Mouse (Mus musculus): ENCODE results near the gene Olfr544. TPM values are rescaled to one million over a fixed set of nuclear protein-coding genes. Genes with fewer than 3 reads are reported as not detected.
"Not testable (repeated sequence)": the region's sequence is repeated elsewhere in the genome, so short reads cannot be mapped to it uniquely, and the experiment has no call there.

The Olfr544 gene
- total RNA-seq (2021) = not detected

GRCm38 (mm10) chr7:102488161-102488560 lies at the start of gene Olfr544:
TSS of gene Olfr544 (minus strand) at chr7:102488313.
- intact Hi-C loops (cut with DNase I) = no loop called here
- no peak for DNase-seq

GRCm38 (mm10) chr7:102534449-102534848 lies 46.3 kb upstream of the Olfr544 start, which contains the start of gene Olfr547:
TSS of gene Olfr547 (plus strand) at chr7:102534749.
- intact Hi-C loops (cut with DNase I) = no loop called here
- no peak for DNase-seq

- intact Hi-C loops (cut with DNase I) = no loop called here
- DNase-seq = no peak
These were observed 40.9 kb upstream of the Olfr544 start for GRCm38 (mm10) chr7:102529052-102529451.

GRCm38 (mm10) chr7:102517051-102517335 lies 28.9 kb upstream of the Olfr544 start:
- intact Hi-C loops (cut with DNase I) = no loop called here
- no peak for DNase-seq

GRCm38 (mm10) chr7:102516261-102517050 lies 28.3 kb upstream of the Olfr544 start:
- peak; percentile 7 to 29 for DNase-seq

GRCm38 (mm10) chr7:102514144-102514543 lies 26.0 kb upstream of the Olfr544 start:
- DNase-seq = no peak
- intact Hi-C loops (cut with DNase I) = loop anchor here (5.0 kb wide), 1 partner anchor 603 kb away; no protein-coding TSS in a partner anchor

More at GRCm38 (mm10) chr7:102516261-102517050, 28.3 kb upstream of the Olfr544 start:
- intact Hi-C loops (cut with DNase I) = no loop called here

- peak; percentile 88 to 94 for DNase-seq
- intact Hi-C loops (cut with DNase I) = loop anchor here (1.0 to 5.0 kb wide), 4 partner anchors 123 to 604 kb away; no protein-coding TSS in a partner anchor
These were observed 24.8 kb upstream of the Olfr544 start for GRCm38 (mm10) chr7:102512814-102513435.

- intact Hi-C loops (cut with DNase I) = loop anchor here (2.0 to 5.0 kb wide), 3 partner anchors 241 to 605 kb away; no protein-coding TSS in a partner anchor
- no peak for DNase-seq
These were observed 23.8 kb upstream of the Olfr544 start for GRCm38 (mm10) chr7:102511927-102512326.

GRCm38 (mm10) chr7:102509726-102510125 lies 21.6 kb upstream of the Olfr544 start:
- intact Hi-C loops (cut with DNase I) = loop anchor here (5.0 kb wide), 3 partner anchors 608 to 1433 kb away; partner anchors contain the start of gene Olfr633
- DNase-seq = no peak

GRCm38 (mm10) chr7:102508666-102509065 lies 20.6 kb upstream of the Olfr544 start:
- no peak for DNase-seq
- intact Hi-C loops (cut with DNase I) = loop anchor here (5.0 kb wide), 2 partner anchors 1364 to 1434 kb away; partner anchors contain the start of gene Olfr633

- DNase-seq = no peak
- intact Hi-C loops (cut with DNase I) = loop anchor here (5.0 kb wide), 2 partner anchors 1364 to 1434 kb away; partner anchors contain the start of gene Olfr633
These were observed 20.0 kb upstream of the Olfr544 start for GRCm38 (mm10) chr7:102508066-102508465.

GRCm38 (mm10) chr7:102506848-102507247 lies 18.7 kb upstream of the Olfr544 start:
- peak; percentile 75 to 86 for DNase-seq
- intact Hi-C loops (cut with DNase I) = loop anchor here (5.0 kb wide), 2 partner anchors 1365 to 1435 kb away; partner anchors contain the start of gene Olfr633

GRCm38 (mm10) chr7:102501986-102502385 lies 13.9 kb upstream of the Olfr544 start:
- intact Hi-C loops (cut with DNase I) = no loop called here

GRCm38 (mm10) chr7:102499473-102499872 lies 11.4 kb upstream of the Olfr544 start, which contains the start of gene Olfr545:
TSS of gene Olfr545 (minus strand) at chr7:102499573.
- intact Hi-C loops (cut with DNase I) = no loop called here
- DNase-seq = no peak

More at GRCm38 (mm10) chr7:102501986-102502385, 13.9 kb upstream of the Olfr544 start:
- DNase-seq = no peak

GRCm38 (mm10) chr7:102494416-102494815 lies 6.3 kb upstream of the Olfr544 start:
- intact Hi-C loops (cut with DNase I) = not testable (repeated sequence)

GRCm38 (mm10) chr7:102486105-102486504 lies 2.0 kb downstream of the Olfr544 start:
- DNase-seq = no peak
- intact Hi-C loops (cut with DNase I) = no loop called here

More at GRCm38 (mm10) chr7:102494416-102494815, 6.3 kb upstream of the Olfr544 start:
- not testable (repeated sequence) for DNase-seq

GRCm38 (mm10) chr7:102484766-102485165 lies 3.3 kb downstream of the Olfr544 start:
- DNase-seq; intact Hi-C loops (cut with DNase I): not testable (repeated sequence)

GRCm38 (mm10) chr7:102483665-102484064 lies 4.4 kb downstream of the Olfr544 start:
- peak; percentile 20 to 32 for DNase-seq

GRCm38 (mm10) chr7:102481579-102481978 lies 6.5 kb downstream of the Olfr544 start, which contains the start of gene Olfr543:
TSS of gene Olfr543 (minus strand) at chr7:102481679.
- no peak for DNase-seq
- intact Hi-C loops (cut with DNase I) = no loop called here

More at GRCm38 (mm10) chr7:102483665-102484064, 4.4 kb downstream of the Olfr544 start:
- intact Hi-C loops (cut with DNase I) = no loop called here

- DNase-seq = no peak
- intact Hi-C loops (cut with DNase I) = no loop called here
These were observed 7.3 kb downstream of the Olfr544 start for GRCm38 (mm10) chr7:102480821-102481220.
